Mouse (Mus musculus): ENCODE data around the gene Nras. TPM values are rescaled to one million over a fixed set of nuclear protein-coding genes. Genes with fewer than 3 reads are reported as not detected.

The Nras gene
- total RNA-seq, 1 experiment from 2014 or later: 65.0 TPM

DNA sequence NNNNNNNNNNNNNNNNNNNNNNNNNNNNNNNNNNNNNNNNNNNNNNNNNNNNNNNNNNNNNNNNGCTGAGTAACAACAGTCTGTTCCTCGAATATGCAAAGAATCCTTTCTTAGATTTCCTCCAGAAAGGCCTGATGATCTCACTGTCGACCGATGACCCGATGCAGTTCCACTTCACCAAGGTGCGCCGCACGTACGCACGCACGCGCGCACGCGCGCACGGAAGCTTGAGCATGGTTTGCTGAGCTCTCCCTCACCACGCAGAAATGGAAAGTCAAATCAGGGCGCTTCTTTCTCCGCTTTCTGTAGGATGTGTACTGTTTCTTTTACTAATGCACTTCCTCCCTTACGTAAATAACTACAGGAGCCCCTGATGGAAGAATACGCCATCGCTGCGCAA lies 40.6 kb downstream of the Nras start:
- DNase-seq: no peak

DNA sequence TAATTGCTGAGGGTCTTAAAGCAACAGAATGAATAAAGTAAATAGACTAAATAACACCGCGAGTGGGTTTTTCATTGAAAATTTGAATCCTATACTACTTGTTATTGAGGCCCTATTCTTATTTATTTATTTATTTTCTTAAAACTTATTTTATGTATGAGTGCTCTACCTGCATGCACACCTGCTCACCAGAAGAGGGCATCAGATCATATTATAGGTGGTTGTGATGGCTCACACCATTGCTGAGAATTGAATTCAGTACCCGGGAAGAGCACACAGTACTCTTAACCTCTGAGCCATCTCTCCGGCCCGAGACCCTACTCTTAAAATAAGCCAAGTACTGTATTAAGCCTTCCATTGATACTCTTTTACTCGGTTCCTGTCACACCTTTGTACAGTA lies 41.6 kb downstream of the Nras start:
- no peak for DNase-seq

DNA sequence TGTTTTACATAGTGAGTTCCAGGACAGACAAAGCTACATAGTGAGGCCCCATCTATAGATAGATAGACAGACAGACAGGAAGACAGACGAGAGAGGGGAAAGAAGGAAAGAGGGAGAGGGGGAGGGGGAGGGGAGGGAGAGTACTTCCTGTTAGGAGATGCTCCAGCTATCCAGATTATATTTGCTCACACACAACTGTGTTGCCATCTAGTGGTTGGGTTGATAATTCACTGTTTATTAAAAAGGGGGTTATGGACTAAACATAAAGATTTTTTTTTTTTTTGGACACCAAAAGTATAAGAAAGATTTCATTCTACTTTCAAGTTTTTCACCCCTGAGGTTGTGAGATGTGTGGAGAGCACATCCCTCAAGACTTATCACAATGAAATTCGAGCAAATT lies 42.6 kb downstream of the Nras start:
- no peak for DNase-seq

DNA sequence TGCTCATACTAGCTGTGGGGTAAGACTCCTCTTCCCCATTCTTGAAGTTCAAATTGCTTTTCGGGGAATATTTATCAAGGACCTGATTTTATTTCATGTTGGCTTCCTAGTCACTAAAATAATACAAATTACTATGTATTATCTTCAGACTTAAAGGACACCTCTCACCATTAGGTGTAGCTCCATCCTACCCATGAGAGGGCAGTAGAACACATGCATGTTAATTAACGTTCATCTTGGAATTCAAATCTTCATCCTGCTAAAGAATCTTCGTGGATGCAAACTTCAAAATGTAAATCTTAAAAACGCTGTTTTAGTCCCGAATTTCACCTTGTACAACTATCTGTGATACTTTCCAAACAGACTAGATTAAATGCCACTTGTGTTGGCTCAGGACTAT lies 43.1 kb downstream of the Nras start:
- no peak for DNase-seq

DNA sequence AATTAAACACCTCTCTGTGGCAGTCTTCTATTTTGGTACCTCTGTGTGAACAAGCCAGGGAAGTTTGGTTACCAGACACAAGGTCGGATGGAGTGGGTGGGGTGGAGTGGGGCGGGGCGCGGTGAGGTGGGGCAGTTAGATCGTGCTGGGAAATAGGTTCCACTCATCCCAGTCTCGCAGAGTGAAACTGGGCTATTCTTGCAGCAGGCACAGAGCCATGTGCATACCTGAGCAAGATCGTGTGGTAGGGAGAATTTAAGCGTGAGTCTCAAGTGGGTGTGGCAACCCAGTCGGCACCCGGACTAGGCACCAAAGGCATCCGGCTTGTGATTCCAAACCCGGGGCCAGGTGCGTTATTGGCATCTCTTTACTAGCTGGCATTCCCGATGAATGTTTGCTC lies 43.8 kb downstream of the Nras start:
- DNase-seq: peak; percentile 10

DNA sequence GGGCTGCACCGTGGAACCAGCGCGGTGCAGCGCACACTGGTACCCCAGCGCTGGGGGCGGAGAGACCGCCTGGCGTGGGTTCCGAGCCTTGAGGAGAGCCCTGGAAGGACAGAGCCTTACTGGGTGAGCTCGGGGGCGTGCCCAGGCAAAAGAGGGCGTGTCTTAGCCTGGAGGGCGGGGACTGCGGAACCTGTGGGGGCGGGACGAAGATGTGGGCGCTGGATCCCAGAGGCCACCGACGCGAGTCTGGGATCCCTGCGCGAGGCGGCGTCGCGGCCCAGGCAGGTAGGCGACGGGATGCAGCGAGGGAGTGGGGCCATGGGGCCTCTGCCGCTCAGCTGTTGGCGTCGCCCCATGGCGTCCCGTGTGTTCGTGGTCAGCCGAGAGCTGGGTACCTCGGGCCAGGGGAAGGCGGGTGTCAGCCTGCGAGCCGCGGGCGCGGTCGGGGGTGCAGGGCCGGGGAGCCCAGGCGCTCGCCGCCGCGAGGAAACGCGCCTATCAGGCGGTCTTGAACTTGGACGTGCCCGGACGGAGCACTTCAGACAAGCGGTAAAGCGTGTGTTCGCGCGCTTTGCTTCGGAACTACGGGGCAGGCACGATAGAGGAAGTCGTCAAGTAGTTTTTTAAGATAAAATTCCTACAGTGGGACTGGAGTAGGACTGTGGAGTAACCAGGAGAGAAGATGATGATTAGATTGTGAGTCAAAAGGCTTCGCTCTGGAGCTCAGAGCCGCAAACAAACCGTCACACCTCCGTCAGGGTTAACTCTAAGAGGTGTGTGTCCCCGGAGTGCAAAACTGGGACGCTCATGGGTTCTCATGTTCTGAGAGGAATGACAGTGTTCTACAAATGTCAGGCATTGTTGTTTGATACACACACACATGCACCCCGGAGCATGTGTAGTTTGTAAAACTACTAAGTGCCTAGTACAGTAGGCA lies 44.6 kb downstream of the Nras start, which contains the start of gene Dennd2c:
Dennd2c (plus strand) TSS at position 151 of the 937 bp plus-strand sequence.
- DNase-seq: peak; percentile 97

DNA sequence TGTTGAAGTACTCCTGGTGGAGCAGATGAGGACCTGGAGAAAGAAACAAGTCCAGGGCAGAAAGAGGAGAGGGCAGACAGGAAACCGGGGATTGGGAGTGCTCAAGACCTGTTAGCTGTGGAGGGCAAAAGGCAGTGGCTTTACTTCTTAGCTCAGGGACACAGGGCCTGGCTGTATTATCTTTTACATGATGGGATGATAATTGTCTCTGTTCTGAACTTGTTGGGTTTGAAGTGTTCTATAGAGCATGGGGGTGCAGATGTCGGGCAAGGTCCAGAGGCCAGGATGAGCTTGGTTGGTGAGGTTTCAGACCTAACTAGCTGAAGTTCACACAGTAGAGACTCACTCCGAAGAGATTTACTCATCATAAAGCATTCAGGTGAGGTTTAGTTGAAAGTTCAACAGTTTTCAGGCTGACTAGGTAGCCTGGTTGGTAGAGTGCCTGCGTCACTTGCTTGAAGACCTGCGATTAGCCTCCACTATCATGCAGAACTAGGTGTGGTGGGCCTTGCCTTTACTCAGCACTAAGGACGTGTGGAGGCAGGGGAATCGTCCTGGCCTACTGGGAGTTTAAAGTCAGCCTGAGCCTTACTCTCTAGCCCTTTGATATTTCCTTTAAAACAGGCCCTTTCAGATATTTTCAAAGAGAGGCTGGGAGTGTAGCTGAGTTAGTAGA lies 49.6 kb downstream of the Nras start:
- no peak for DNase-seq

DNA sequence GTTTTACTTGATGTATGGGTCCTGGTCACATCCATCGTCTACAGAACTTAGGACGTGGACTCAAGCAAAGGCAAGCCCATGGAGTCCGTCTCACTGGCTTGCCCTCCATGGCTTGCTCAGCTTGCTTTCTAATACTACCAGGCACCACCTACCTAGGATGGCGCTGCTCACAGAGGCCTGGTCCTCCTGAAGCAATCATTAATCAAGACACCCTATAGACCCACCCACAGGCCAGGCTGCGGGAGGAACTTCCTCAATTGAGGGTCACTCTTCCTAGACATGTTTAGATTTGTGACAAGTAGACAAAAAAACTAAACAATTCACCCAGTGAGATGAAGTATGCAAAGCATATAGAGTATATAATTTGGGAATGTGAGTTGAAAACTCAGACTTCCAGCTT lies 54.1 kb downstream of the Nras start:
- DNase-seq: no peak

Other genes with a start within 250 kb of the Nras start
- 0.11 TPM in 1 of 2 replicates, not detected in the other for gene Sycp1, start 122.2 kb upstream of the Nras start, total RNA-seq (2021)
- 0.11 and 0.33 TPM in 2 replicates for gene Nr1h5, start 94.2 kb upstream of the Nras start, total RNA-seq (2021)
- gene Sike1, start 62.6 kb upstream of the Nras start, total RNA-seq (2021): 67.6 and 81.5 TPM in 2 replicates
- gene Csde1, start 37.9 kb upstream of the Nras start, total RNA-seq (2021): 342 and 351 TPM in 2 replicates
- gene Ampd1, start 15.7 kb downstream of the Nras start, total RNA-seq (2021): 0.56 TPM in 1 of 2 replicates, not detected in the other
- gene Dennd2c, start 44.3 kb downstream of the Nras start, total RNA-seq (2021): 2.0 and 3.0 TPM in 2 replicates
- 50.4 and 54.4 TPM in 2 replicates for gene Bcas2, start 113.4 kb downstream of the Nras start, total RNA-seq (2021)
- gene Trim33, start 221.0 kb downstream of the Nras start, total RNA-seq (2021): 32.6 and 33.5 TPM in 2 replicates

Measured in adrenal gland, postnatal 14 days (tissue).